Mouse (Mus musculus) cortical plate, adult 2 months (tissue): ENCODE data around the gene Galnt2.

ENCODE experiments used
- CTCF ChIP-seq: fragments of 200-500 bp; IDR thresholded peaks from 2 replicates; pipeline ENCODE4 v1.5.1; 2011; ENCODE audit warnings: mild to moderate bottlenecking, control low read depth, low read length; ENCODE audit not compliant: insufficient read depth; ENCODE audit errors: extremely low read depth
- POLR2A ChIP-seq: fragments of 200-500 bp; IDR thresholded peaks from 2 replicates; pipeline ENCODE4 v1.6.1; 2011; ENCODE audit warnings: mild to moderate bottlenecking, low read length, control low read depth; ENCODE audit not compliant: insufficient read depth; ENCODE audit errors: extremely low read depth

- no peak for TF ChIP-seq POLR2A
- TF ChIP-seq CTCF, result no peak
Observed at GRCm38 (mm10) chr8:124250785-124251184, 19.6 kb downstream of the Galnt2 start.
